Mouse (Mus musculus) heart, adult 2 months (tissue): ENCODE data around the gene Exoc4.

Source experiments
- CTCF ChIP-seq: fragments of 200-600 bp; IDR thresholded peaks from 2 replicates; pipeline ENCODE4 v1.8.1; 2022; ENCODE audit warnings: antibody characterized with exemption, mild to moderate bottlenecking, moderate library complexity
- EP300 ChIP-seq: fragments of 200-500 bp; IDR thresholded peaks from 2 replicates; pipeline ENCODE4 v1.6.1; 2011; ENCODE audit warnings: low read depth, low read length, control low read depth; ENCODE audit not compliant: insufficient read depth
- POLR2A ChIP-seq: fragments of 200-500 bp; IDR thresholded peaks from 2 replicates; pipeline ENCODE4 v1.6.1; 2011; ENCODE audit warnings: mild to moderate bottlenecking, low read depth, low read length, control low read depth; ENCODE audit not compliant: insufficient read depth

DNA sequence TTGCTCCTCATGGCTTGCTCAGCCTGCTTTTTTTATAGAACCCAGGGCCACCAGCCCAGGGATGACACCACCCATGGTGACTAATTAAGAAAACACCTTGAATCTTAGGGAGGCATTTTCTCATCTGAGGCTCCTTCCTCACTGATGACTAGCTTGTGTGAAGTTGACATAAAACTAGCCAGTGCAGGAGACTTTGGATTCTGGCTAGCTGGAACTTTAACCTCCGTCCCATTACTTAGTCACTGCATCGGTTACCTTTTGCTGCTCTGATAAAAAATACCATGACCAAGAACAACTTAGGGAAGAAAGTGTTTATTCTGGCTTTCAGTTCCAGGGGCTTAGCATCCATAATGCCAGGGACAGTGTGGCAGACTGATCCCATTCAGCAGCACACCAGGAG lies 711.9 kb downstream of the Exoc4 start:
- TF ChIP-seq CTCF = no peak
- TF ChIP-seq POLR2A = no peak
- no peak for TF ChIP-seq EP300
